Mouse (Mus musculus) embryonic facial prominence, embryonic 14.5 days (tissue): ENCODE measurements around the gene Dip2b. TPM values are rescaled to one million over a fixed set of nuclear protein-coding genes. Genes with fewer than 3 reads are reported as not detected.

Experiments used
- ATAC-seq: fragments of 200-750 bp; cut with Nextera tagmentation; 2 replicates; pipeline ENCODE4 v1.8.0; 2017; ENCODE audit warnings: low read depth, moderate number of reproducible peaks, moderate TSS enrichment
- DNase-seq: peaks from one replicate; pipeline ENCODE4 v3.0.0-alpha.2; 2015; ENCODE audit warnings: low spot score
- H3K27ac ChIP-seq: fragments of 300-500 bp; sonication (generic); replicated peaks from 2 replicates; pipeline ENCODE4 v1.5.1; 2014; ENCODE audit warnings: low read depth, mild to moderate bottlenecking, low read length, moderate library complexity
- H3K27me3 ChIP-seq: fragments of 300-500 bp; sonication (generic); replicated peaks from 2 replicates; pipeline ENCODE4 v1.6.1; 2014; ENCODE audit warnings: low read length; ENCODE audit not compliant: control insufficient read depth, insufficient read depth
- H3K36me3 ChIP-seq: fragments of 300-500 bp; sonication (generic); 2 replicates; pipeline ENCODE4 v1.6.1; 2014; ENCODE audit warnings: low read length, mixed read lengths; ENCODE audit not compliant: control insufficient read depth, insufficient read depth
- H3K4me1 ChIP-seq: fragments of 300-500 bp; sonication (generic); 2 replicates; pipeline ENCODE4 v1.6.1; 2014; ENCODE audit warnings: antibody characterized with exemption, low read length; ENCODE audit not compliant: control insufficient read depth, insufficient read depth
- H3K4me2 ChIP-seq: fragments of 300-500 bp; sonication (generic); 2 replicates; pipeline ENCODE4 v1.6.1; 2014; ENCODE audit warnings: low read depth, mild to moderate bottlenecking, low read length, moderate library complexity, mixed read lengths
- H3K4me3 ChIP-seq: fragments of 300-500 bp; sonication (generic); 2 replicates; pipeline ENCODE4 v1.5.1; 2014; ENCODE audit warnings: low read depth, mild to moderate bottlenecking, low read length
- H3K9ac ChIP-seq: fragments of 300-500 bp; sonication (generic); 2 replicates; pipeline ENCODE4 v1.6.1; 2014; ENCODE audit warnings: low read depth, mild to moderate bottlenecking, low read length, moderate library complexity, mixed read lengths
- H3K9me3 ChIP-seq: fragments of 300-500 bp; sonication (generic); 2 replicates; pipeline ENCODE4 v1.6.1; 2016; ENCODE audit warnings: low read length; ENCODE audit not compliant: control insufficient read depth
- WGBS: fragments of 180-500 bp; shearing (Covaris S2); extraction: QIAGEN DNeasy Blood & Tissue Kit; methylation state at CpG from one replicate; pipeline ENCODE4 v1.1.7; 2014; 5-methylcytosine and 5-hydroxymethylcytosine counted together
- polyA plus RNA-seq: library from polyadenylated mRNA; unstranded; fragments of >200 nt; fragmentation: Nextera tagmentation; extraction: Ambion mirVana; gene quantifications from 2 replicates; pipeline ENCODE4 v1.2.1, GENCODE M21; 2014

Gene Dip2b
- polyA plus RNA-seq, 1 experiment from 2014 or later = 15.3 TPM

- Histone ChIP-seq H3K4me2 (no peak overlapping the region), H3K36me3 (no peaks in the 10 kb centered on the region), H3K4me3 (no peak overlapping the region), H3K9me3 (peaks cover 17% of the 10 kb centered on the region), H3K4me1 (0 out of 2 replicates have a peak, but pooled peaks cover 5% of the 10 kb centered on the region), H3K27me3 (no peaks in the 10 kb centered on the region), H3K9ac (no peak overlapping the region), H3K27ac (no peak overlapping the region)
- WGBS = 96% methylated on average over 4 of the region's 4 CpGs
- no peak for ATAC-seq
- no peak for DNase-seq
Measured at GRCm38 (mm10) chr15:100225381-100225780, 186.9 kb downstream of the Dip2b start.

GRCm38 (mm10) chr15:100225891-100226290 lies 187.4 kb downstream of the Dip2b start:
- ATAC-seq = no peak
- DNase-seq = no peak
- H3K27me3 ChIP-seq = no peaks in the 10 kb centered on the region
- no peak overlapping the region for H3K4me2 ChIP-seq
- H3K27ac ChIP-seq = no peak overlapping the region
- H3K9me3 ChIP-seq = peaks cover 17% of the 10 kb centered on the region
- no peak overlapping the region for H3K9ac ChIP-seq
- H3K36me3 ChIP-seq = no peaks in the 10 kb centered on the region
- 0 out of 2 replicates have a peak, but pooled peaks cover 5% of the 10 kb centered on the region for H3K4me1 ChIP-seq
- WGBS = 87% methylated on average over 1 of the region's 1 CpGs
- no peak overlapping the region for H3K4me3 ChIP-seq

GRCm38 (mm10) chr15:100227031-100227662 lies 188.7 kb downstream of the Dip2b start:
- Histone ChIP-seq H3K4me2 (peak overlapping the region; percentile 87), H3K4me3 (peak overlapping the region; percentile 84), H3K9ac (peak overlapping the region; percentile 100), H3K9me3 (peaks cover 15% of the 10 kb centered on the region), H3K4me1 (0 out of 2 replicates have a peak, but pooled peaks cover 5% of the 10 kb centered on the region), H3K27ac (peak overlapping the region; percentile 100), H3K27me3 (no peaks in the 10 kb centered on the region), H3K36me3 (no peaks in the 10 kb centered on the region)
- DNase-seq (peak; percentile 24), ATAC-seq (peak; percentile 27; the same call in 1 of the 2 replicates)
- WGBS = 6% methylated on average over 16 of the region's 17 CpGs

GRCm38 (mm10) chr15:100227663-100228534 lies 189.4 kb downstream of the Dip2b start, which contains the start of gene Atf1:
Gene Atf1 (plus strand): TSS chr15:100227819.
- H3K27me3 ChIP-seq = no peaks in the 10 kb centered on the region
- ATAC-seq (peak; percentile 81), DNase-seq (peak; percentile 95)
- peak within 1 kb of the TSS; percentile 100 for H3K27ac ChIP-seq
- peak within 1 kb of the TSS; percentile 84 for H3K4me3 ChIP-seq
- peak within 1 kb of the TSS; percentile 87 for H3K4me2 ChIP-seq
- under 1% methylated on average over 28 of the region's 133 CpGs for WGBS
- peaks cover 9% of the 10 kb centered on the region for H3K9me3 ChIP-seq
- H3K36me3 ChIP-seq = peaks cover 1% of the 10 kb centered on the region
- peak within 1 kb of the TSS; percentile 100 for H3K9ac ChIP-seq
- H3K4me1 ChIP-seq = 0 out of 2 replicates have a peak, but pooled peaks cover 5% of the 10 kb centered on the region

- 0 out of 2 replicates have a peak, but pooled peaks cover 5% of the 10 kb centered on the region for H3K4me1 ChIP-seq
- ATAC-seq (no peak; the same call in 1 of the 2 replicates), DNase-seq (no peak)
- 18% methylated on average over 15 of the region's 16 CpGs for WGBS
- peak overlapping the region; percentile 100 for H3K27ac ChIP-seq
- peak overlapping the region; percentile 84 for H3K4me3 ChIP-seq
- H3K4me2 ChIP-seq = peak overlapping the region; percentile 87
- no peaks in the 10 kb centered on the region for H3K27me3 ChIP-seq
- peak overlapping the region; percentile 100 for H3K9ac ChIP-seq
- H3K9me3 ChIP-seq = peaks cover under 1% of the 10 kb centered on the region; the same call in 1 of the 2 replicates
- peaks cover 10% of the 10 kb centered on the region for H3K36me3 ChIP-seq
Measured at GRCm38 (mm10) chr15:100228535-100229336, 190.3 kb downstream of the Dip2b start.

- 68% methylated on average over 1 of the region's 1 CpGs for WGBS
- Histone ChIP-seq H3K4me1 (0 out of 2 replicates have a peak, but pooled peaks cover 5% of the 10 kb centered on the region), H3K4me2 (no peak overlapping the region), H3K4me3 (no peak overlapping the region), H3K9ac (no peak overlapping the region), H3K27ac (no peak overlapping the region), H3K36me3 (peaks cover 28% of the 10 kb centered on the region), H3K9me3 (no peaks in the 10 kb centered on the region), H3K27me3 (no peaks in the 10 kb centered on the region)
- DNase-seq = no peak
- no peak for ATAC-seq
Measured at GRCm38 (mm10) chr15:100230655-100231054, 192.2 kb downstream of the Dip2b start.

- DNase-seq (no peak), ATAC-seq (no peak)
- H3K4me2 ChIP-seq = no peak overlapping the region
- H3K36me3 ChIP-seq = peaks cover 36% of the 10 kb centered on the region
- no peaks in the 10 kb centered on the region for H3K9me3 ChIP-seq
- 93% methylated on average over 14 of the region's 14 CpGs for WGBS
- H3K27me3 ChIP-seq = no peaks in the 10 kb centered on the region
- 0 out of 2 replicates have a peak, but pooled peaks cover 2% of the 10 kb centered on the region for H3K4me1 ChIP-seq
- H3K4me3 ChIP-seq = no peak overlapping the region
- H3K9ac ChIP-seq = no peak overlapping the region
- no peak overlapping the region for H3K27ac ChIP-seq
Measured at GRCm38 (mm10) chr15:100231616-100232525, 193.4 kb downstream of the Dip2b start.
